Mouse (Mus musculus) mouse trophoblast stem cell (cell line): ENCODE measurements around the gene Polr1e.
"Not testable (repeated sequence)": the region's sequence is repeated elsewhere in the genome, so short reads cannot be mapped to it uniquely, and the experiment has no call there.

Experiments
- in situ Hi-C, 2 experiments: fragments of 300-500 bp; cut with MseI, MboI; formaldehyde crosslinking; loops; 2 replicates in 1 of 2; 3 replicates in 1 of 2; pipeline ENCODE4 v1.15.1; 2025

Polr1e gene

DNA sequence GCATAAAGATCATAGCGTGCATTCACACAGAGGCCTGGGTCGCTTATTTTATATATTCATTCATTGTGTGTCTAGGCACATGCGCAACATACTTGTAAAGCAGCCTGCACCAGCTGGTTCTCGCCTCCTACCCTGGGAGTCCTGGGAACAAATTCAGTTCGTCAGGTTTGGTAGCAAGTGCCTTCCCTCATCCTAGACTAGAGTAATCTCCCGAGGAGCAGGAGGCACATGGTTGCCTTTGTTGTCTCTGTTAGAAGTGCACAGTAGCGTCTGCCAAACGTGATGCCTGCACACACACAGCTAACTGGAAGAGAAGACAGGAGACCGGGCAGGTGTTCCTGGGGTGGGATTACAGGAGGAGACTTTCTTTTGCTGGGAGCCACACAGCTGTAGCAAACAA is 29.6 kb downstream of the Polr1e start:
- in situ Hi-C loops: no loop called here

DNA sequence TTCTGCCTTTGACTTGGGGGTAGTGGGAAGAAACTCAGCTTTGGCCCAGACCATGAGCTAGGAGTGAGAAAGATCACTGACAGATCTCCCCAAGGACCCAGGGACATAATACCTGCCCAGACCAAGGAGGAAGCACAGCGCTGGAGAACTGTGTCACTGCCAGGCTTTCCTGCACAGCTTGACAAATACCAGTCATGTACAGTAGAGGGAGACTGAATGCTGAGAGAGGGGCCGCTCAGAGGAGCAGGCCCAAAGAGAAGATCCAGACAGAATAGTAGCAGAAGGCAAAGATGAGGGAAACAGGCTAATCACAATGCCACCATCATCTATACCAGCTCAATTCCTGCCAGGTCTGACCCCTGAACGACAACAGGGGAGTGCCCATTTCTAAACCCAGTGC is 36.5 kb downstream of the Polr1e start:
- in situ Hi-C loops: no loop called here

DNA sequence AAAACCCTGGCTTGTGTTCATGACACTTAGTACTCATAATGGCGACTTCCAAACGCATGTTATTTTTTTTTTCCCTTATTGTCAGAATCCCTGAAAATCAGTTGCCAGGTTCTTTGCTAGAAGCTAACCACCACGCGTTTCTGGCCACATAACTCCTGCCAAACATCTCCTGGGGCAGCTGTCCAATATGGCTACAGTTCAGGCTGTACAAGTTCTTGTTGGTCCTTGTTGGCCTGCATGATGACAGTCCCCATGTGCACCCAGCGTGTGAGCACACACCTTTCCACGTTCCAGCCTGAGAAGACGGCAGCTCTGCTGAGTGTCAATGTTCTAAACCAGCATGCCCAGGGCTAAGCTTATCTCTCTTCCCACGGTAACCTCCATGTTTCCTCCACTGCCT is 37.1 kb downstream of the Polr1e start:
- in situ Hi-C loops: no loop called here

DNA sequence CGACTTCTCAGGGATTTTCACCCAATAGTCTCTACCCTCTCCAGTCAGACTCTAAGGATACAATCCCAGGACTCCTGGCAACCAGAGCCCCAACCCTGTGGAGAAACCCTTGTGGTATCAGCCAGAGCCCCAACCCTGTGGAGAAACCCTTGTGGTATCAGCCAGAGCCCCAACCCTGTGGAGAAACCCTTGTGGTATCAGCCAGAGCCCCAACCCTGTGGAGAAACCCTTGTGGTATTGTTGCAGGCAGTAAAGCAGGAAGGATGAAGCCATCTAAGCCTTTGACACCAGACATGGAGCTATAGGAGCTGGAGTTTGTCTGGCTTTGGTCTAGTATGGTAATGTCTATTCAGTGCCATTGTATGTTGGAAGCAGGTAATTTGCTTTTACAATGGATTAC is 45.5 kb downstream of the Polr1e start:
- in situ Hi-C loops: not testable (repeated sequence)

DNA sequence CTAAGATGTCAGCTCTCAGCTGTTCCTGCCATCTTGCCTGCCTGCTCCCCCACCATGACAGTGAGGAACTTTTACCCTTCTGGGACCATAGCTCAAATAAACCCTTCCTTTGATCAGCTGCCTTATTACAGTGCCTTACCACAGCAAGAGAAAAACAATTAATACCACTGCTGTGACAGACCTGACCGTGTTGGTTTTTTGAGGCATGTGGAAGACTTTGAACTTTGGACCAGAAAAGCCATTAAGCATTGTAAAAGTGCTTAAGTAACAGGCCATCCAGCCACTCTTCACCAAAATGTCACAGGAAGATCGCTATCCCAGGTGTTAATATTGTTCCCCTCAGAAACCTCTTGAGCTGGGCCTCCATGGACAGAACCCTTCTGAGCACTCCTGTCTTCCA is 46.2 kb downstream of the Polr1e start:
- in situ Hi-C loops: no loop called here

DNA sequence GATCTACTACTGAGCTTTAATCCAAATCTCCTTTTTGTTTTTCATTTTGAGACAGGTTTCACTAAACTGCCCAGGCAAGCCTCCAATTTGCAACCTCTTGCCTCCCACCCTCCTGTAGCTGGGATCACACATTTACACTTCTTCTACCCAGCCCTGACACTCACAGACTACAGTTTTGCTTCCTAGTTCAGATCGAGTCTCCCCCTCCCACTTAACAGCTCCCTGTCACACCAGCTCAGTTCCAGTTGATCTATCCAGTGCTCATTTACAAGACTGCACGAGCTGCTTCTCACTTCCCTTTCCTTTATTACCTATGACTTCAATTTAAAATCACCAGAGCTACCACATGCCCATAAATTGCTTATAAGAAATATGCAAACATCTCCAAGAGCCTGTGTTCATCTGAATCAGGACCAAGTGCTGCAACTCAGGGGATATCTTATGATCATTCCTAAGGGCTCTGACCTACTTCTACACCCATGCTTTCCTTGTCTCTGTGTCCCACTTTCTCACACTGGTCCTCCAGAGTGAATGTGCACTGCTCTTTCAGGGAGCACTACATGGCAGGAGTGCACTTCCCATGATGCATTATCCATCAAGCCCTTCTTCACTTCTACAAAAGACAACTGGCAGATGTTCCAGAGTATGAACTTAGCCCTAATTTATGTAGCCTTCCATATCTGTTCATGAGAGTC is 47.8 kb downstream of the Polr1e start:
- in situ Hi-C loops: no loop called here

DNA sequence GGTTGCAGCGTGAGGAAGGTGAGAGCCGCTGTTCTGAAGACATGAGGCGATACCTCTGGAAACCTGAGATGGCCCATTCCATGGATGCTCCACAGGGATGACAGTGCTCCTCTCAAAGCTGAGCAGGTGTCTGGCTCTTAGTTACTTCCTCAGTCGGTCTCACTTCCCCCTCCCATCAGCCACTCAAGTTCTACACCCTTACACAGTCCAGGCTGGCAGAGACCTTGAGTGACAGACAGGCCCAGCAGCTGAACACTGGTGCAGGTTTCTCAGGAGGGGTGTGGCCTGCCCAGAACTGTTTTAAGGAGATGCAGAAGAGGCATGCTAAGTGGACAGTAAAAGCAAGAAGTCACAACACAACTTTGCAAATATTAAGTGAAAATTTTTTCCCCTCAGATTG is 49.4 kb downstream of the Polr1e start:
- in situ Hi-C loops: no loop called here

DNA sequence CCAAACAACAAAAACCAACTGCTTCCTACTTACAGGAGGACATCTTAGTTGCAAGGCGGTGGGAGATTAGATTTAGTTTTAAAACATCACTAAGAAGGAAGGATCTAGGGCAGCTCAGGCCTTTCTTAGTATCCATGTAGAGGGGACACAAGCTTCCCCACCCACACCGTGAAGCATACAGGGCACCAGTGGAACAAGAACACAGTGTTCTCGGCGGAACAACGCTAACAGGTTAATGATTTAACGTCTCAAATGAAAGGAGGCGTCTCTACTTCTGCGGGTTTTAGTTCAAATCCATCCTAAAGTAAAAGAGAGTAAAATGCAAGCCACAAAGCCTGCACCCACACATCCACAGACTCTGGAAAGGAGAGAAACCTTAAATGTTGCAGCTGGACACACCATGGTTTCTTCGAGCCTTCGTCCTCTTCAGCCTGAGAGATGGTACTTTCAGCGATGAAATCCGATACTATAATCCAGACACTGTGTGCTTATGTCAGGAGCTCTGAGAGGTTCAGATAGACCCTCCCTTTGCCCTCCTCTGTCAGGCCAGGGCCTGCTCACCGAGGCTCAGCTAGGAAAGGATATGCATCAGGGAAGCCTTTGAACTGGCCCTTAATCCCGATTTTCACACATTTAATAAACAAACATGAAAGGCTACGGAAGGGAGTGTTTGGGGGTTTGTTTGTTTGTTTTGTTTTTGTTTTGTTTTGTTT is 54.0 kb downstream of the Polr1e start:
- in situ Hi-C loops: no loop called here

DNA sequence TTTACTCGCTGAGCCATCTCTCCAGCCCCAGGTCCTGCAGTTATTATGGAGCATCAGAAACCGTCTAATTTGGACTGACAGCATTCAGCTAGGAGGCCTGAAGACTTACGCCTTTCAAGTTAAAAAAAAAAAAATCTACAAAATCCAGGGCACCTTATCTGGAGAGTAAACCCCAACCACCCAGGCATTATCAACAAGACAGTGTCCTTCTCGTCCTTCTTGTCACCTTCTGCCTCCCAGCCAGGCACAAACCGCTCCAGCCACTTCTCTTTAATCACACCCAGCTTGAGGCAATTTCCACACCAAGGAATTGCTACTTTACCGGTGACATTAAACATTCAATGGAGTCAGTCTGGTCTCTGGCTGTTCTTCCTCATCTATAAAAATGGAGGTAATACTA is 55.2 kb downstream of the Polr1e start:
- in situ Hi-C loops: no loop called here

DNA sequence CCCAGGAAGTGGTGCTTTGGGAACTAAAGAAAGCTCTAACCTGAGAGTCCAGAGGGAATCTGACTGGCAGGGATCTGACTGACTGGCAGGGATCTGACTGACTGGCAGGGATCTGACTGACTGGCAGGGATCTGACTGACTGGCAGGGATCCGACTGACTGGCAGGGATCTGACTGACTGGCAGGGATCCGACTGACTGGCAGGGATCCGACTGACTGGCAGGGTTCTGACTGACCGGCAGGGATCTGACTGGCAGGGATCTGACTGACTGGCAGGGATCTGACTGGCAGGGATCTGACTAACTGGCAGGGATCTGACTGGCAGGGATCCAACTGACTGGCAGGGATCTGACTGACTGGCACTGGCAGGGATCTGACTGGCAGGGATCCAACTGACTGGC is 62.7 kb downstream of the Polr1e start:
- in situ Hi-C loops: not testable (repeated sequence)

DNA sequence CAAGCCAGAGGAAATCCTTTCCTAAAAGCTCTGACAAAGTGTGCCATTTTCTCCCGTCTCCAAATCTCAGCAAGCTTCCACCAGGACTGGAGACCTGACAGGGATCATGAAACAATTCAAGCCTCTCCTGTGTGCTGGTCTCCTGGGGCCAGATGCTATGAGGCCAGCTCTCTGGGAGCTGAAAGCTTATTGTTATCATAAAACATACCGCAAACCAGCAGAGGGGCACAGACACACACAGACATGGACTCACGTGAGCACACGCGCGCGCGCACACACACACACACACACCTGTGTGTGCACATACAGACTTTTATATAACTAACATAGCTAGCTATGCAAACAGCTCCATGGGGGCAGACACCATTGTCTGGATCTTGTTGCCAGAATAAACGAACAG is 64.6 kb downstream of the Polr1e start:
- in situ Hi-C loops: no loop called here

DNA sequence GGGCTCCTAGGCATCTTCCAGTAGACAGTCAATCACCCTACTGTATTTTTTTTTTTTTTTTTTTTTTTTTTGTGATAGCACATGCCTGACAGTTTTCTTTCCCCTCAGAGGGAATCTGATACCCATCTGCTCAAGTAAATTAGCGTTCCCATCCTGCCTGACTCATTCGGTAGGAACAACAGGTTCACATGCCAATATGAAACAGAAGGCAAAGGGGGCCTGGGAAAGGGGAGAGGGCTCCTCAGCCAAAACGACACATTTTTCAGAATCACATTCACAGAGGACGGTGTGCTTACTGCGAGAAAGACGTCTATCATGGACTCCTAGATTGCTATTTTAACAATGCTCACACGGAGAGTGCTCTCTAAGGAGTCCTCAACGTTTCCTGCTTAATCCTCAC is 65.1 kb downstream of the Polr1e start:
- in situ Hi-C loops: no loop called here

DNA sequence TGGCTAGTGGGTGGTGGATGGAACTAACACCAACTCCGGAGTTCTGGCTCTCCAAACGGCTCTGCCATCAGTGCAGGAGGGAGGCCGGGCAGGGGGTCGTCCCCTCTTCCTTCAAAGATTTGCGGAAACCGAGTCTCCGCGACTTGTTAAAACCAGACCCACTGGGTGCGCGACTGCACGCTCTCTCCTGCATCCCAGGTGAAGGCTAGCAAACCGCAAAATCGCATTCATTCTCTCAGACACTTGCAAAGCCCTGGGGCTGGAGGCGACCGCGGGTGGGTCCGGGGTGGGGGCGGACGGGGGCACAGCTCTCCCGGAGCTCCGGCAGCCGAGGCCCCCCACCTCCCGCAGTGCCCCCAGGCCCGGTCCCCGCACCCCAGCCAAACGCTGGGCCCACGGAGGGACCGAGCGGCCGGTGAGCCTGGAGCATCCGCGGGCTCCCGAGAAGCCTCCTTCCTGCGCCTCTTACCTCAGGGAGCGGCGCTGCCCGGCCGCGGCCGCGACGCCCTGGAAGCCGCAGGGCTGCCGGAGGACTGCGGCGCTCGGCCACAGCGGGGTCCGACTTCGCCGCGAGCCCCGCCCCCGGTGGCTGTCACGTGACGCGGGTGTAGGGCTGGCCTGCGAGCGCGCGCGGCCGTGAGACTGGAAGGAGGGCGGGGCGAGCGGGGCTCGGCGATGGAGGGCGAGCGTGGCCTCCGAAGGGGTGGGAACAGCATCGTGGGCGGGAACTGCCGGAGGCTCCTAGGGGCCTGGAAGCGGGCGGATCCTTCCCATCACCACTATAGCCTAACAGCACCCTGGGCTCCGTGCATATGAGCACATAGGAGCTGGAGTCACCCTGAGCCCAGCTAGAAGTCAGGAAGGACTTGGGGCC is 65.9 kb downstream of the Polr1e start, which contains the start of gene Fbxo10:
Gene Fbxo10, minus strand, starts transcription at position 584 of the 874 bp plus-strand sequence.
- in situ Hi-C loops: no loop called here

DNA sequence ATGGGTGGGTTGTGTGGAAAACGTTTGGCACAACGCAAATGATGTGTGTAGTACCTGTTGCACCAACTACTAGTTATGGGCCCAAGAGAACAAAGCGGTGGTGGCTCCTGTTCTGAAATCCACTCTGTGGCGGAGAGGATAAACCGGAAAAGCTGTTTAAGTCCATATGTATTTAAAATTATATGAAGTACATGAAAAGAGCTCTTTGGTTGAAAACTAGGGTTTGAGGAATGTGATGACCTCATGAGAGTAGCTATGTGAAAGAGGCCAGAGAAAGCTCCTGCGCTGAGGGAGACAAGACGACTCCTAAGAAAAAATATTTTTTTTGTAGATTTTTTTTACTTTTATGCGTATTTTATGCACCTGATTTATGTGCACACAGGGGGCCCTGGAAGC is 66.5 kb downstream of the Polr1e start:
- in situ Hi-C loops: no loop called here
